25 mouse cellular contexts compared by ENCODE assay signal in genomic region chr9:86266658-86267057, GRCm38 (mm10).
DNase-seq lines count a peak whose midpoint lies in the region; ATAC-seq and TF ChIP-seq lines count a peak whose summit lies in the region.
"Had no signal": no experiment of that assay in that cellular context is flagged by ENCODE, and none has a peak within 500 bp of the region (broad histone marks: within the 10 kb centered on the region; RNA-seq: fewer than 3 reads in every experiment).

No protein-coding gene starts in this region.

- TF ChIP-seq CTCF in hindbrain, postnatal 0 days (IDR thresholded peaks at IDR 0.05; ENCODE audit: low read depth): no peak

- no peak overlapping the region for H3K4me2 ChIP-seq in midbrain, embryonic 11.5 days
- H3K4me2 ChIP-seq in midbrain, embryonic 13.5 days (replicated peaks): no peak overlapping the region
- no peak overlapping the region for H3K4me2 ChIP-seq in hindbrain, postnatal 0 days (ENCODE audit: low read depth, low read length)
- H3K4me2 ChIP-seq: heart, embryonic 13.5 days; kidney, embryonic 15.5 days; limb, embryonic 13.5 days; liver, embryonic 13.5 days; lung, embryonic 14.5 days had no signal

- peak; percentile 70 for DNase-seq in midbrain, embryonic 11.5 days (ENCODE audit: low spot score, missing footprints)
- peak; percentile 45 for DNase-seq in embryo, embryonic 9.5 days (ENCODE audit: extremely low spot score)
- DNase-seq in hindbrain, postnatal 0 days (ENCODE audit: low spot score): peak; percentile 4
- DNase-seq in retina, postnatal 1 day: peak; percentile 44
- DNase-seq in spleen, adult 12 weeks (ENCODE audit: low spot score): no peak
- no peak for DNase-seq in thymus, postnatal 25 days
- DNase-seq: adrenal gland, adult 8-10 months; cerebellum, adult 11-12 months; cerebellum, postnatal 10 days; forebrain, postnatal 0 days; gastrocnemius, postnatal 14 days; heart, adult 18-20 months; heart, postnatal 14 days; kidney, adult 11 months; kidney, postnatal 36 days; liver, embryonic 13.5 days; lung, embryonic 14.5 days; lung, postnatal 36 days; thymus, postnatal 14 days had no signal

- no peaks in the 10 kb centered on the region for H3K27me3 ChIP-seq in midbrain, embryonic 11.5 days (ENCODE audit: control insufficient read depth, insufficient read depth, low read length)
- no peaks in the 10 kb centered on the region for H3K27me3 ChIP-seq in midbrain, embryonic 13.5 days
- no peaks in the 10 kb centered on the region for H3K27me3 ChIP-seq in hindbrain, postnatal 0 days (ENCODE audit: insufficient read depth, low read length)
- H3K27me3 ChIP-seq: CH12.LX; heart, embryonic 13.5 days; kidney, embryonic 15.5 days; limb, embryonic 13.5 days; liver, embryonic 13.5 days had no signal

- H3K4me3 ChIP-seq in midbrain, embryonic 11.5 days (ENCODE audit: low read depth, low read length): no peak overlapping the region
- no peak overlapping the region for H3K4me3 ChIP-seq in midbrain, embryonic 13.5 days (replicated peaks)
- no peak overlapping the region for H3K4me3 ChIP-seq in hindbrain, postnatal 0 days (ENCODE audit: low read length)
- H3K4me3 ChIP-seq: heart, embryonic 13.5 days; kidney, embryonic 15.5 days; limb, embryonic 13.5 days; liver, embryonic 13.5 days had no signal

- no peaks in the 10 kb centered on the region for H3K36me3 ChIP-seq in midbrain, embryonic 11.5 days (ENCODE audit: control insufficient read depth, insufficient read depth, low read length)
- no peaks in the 10 kb centered on the region for H3K36me3 ChIP-seq in midbrain, embryonic 13.5 days
- H3K36me3 ChIP-seq in hindbrain, postnatal 0 days (ENCODE audit: insufficient read depth, low read length): no peaks in the 10 kb centered on the region
- H3K36me3 ChIP-seq: G1E; heart, embryonic 13.5 days; kidney, embryonic 15.5 days; limb, embryonic 13.5 days; liver, embryonic 13.5 days had no signal

- H3K9me3 ChIP-seq in midbrain, embryonic 11.5 days (ENCODE audit: control insufficient read depth, low read length): no peaks in the 10 kb centered on the region
- H3K9me3 ChIP-seq in midbrain, embryonic 13.5 days: no peaks in the 10 kb centered on the region
- H3K9me3 ChIP-seq in hindbrain, postnatal 0 days (ENCODE audit: low read length): no peaks in the 10 kb centered on the region
- H3K9me3 ChIP-seq: G1E; heart, embryonic 13.5 days; kidney, embryonic 15.5 days; limb, embryonic 13.5 days; liver, embryonic 13.5 days had no signal

- 0 out of 2 replicates have a peak, but pooled peaks cover 2% of the 10 kb centered on the region for H3K4me1 ChIP-seq in midbrain, embryonic 11.5 days (ENCODE audit: control insufficient read depth, insufficient read depth, low read length)
- no peaks in the 10 kb centered on the region for H3K4me1 ChIP-seq in midbrain, embryonic 13.5 days (replicated peaks)
- no peaks in the 10 kb centered on the region for H3K4me1 ChIP-seq in hindbrain, postnatal 0 days (ENCODE audit: insufficient read depth, low read length)
- H3K4me1 ChIP-seq: heart, embryonic 13.5 days; kidney, embryonic 15.5 days; liver, embryonic 13.5 days had no signal

- ATAC-seq in midbrain, embryonic 11.5 days (ENCODE audit: low FRiP score): peak; percentile 75
- ATAC-seq in midbrain, embryonic 13.5 days: no peak
- ATAC-seq in hindbrain, postnatal 0 days: no peak
- ATAC-seq: forebrain, postnatal 0 days had no signal

- 30% methylated on average over 2 of the region's 2 CpGs for WGBS in midbrain, embryonic 11.5 days
- 22% methylated on average over 2 of the region's 2 CpGs for WGBS in midbrain, embryonic 13.5 days
- WGBS in hindbrain, postnatal 0 days: 37% methylated on average over 2 of the region's 2 CpGs

- no peak overlapping the region for H3K9ac ChIP-seq in midbrain, embryonic 11.5 days (ENCODE audit: low read length)
- H3K9ac ChIP-seq in midbrain, embryonic 13.5 days (replicated peaks): no peak overlapping the region
- H3K9ac ChIP-seq in hindbrain, postnatal 0 days (replicated peaks; ENCODE audit: low read length): no peak overlapping the region
- H3K9ac ChIP-seq: forebrain, postnatal 0 days; heart, embryonic 13.5 days; kidney, embryonic 15.5 days; limb, embryonic 13.5 days; liver, embryonic 13.5 days; lung, embryonic 14.5 days had no signal

- H3K27ac ChIP-seq in midbrain, embryonic 11.5 days (ENCODE audit: low read depth, low read length): no peak overlapping the region
- H3K27ac ChIP-seq in midbrain, embryonic 13.5 days: no peak overlapping the region
- H3K27ac ChIP-seq in hindbrain, postnatal 0 days: no peak overlapping the region
- H3K27ac ChIP-seq: heart, embryonic 13.5 days; kidney, embryonic 15.5 days; limb, embryonic 13.5 days; liver, embryonic 13.5 days had no signal

Comparison
In these comparisons a context has a peak if more than half of its experiments do, and no peak if none do; other contexts are left out.
1. DNase-seq: peak in midbrain, embryonic 11.5 days (single experiment), embryo, embryonic 9.5 days (single experiment), hindbrain, postnatal 0 days (single experiment) and retina, postnatal 1 day (single experiment); none in spleen, adult 12 weeks (single experiment) and thymus, postnatal 25 days (single experiment).